Mouse (Mus musculus) lung, postnatal 25 days (tissue): ENCODE data around the gene Cbwd1.
A peak's percentile ranks its signal among the peaks of the same experiment; 100 is the strongest.

Source experiments
- DNase-seq: peaks from one replicate; pipeline ENCODE4 v3.0.0; 2022; ENCODE audit warnings: low spot score

Gene Cbwd1

GRCm38 (mm10) chr19:24961172-24961962, at the start of gene Cbwd1:
Gene Cbwd1 (minus strand): TSS chr19:24961610.
- peak; percentile 98 for DNase-seq

DNA sequence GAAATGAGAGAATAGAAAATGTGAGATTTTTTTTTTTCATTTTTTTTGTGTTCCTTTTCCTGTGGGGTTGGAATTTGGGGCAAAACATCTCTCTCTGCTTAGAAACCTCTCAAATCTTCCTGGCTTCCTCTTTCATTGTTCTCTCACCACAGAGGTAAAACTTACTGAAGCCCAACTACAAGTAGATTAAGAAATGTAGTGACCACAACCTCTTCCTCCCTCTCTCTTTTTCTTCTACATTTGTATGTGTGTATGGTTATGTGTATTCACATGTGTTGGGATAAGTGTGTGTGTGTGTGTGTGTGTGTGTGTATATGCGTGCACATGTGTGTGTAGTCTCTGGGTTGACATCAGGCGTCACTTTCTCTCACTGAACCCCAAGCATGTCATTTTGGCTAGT, 47.1 kb upstream of the Cbwd1 start:
- no peak for DNase-seq

DNA sequence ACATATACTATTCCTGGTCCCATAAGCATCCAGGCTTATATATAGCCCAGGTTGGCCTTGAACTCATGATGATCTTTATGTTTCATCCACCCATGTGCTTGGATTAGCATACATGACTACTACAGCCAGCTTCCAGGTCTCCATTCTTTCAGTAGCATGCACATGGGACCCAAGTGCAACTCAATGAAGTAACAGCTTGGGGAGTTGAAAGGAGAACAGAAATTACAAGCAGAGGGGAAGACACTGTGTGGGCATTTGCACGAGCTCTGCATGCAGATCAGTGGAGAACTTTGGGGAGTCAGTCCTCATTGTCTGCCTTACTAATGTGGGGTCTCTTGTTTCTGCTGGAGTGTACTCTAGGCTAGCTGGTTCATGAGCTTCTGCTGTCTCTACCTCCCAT, 45.3 kb upstream of the Cbwd1 start:
- no peak for DNase-seq

GRCm38 (mm10) chr19:25003810-25004209, 42.4 kb upstream of the Cbwd1 start:
- no peak for DNase-seq

GRCm38 (mm10) chr19:25002828-25003227, 41.4 kb upstream of the Cbwd1 start:
- no peak for DNase-seq

DNA sequence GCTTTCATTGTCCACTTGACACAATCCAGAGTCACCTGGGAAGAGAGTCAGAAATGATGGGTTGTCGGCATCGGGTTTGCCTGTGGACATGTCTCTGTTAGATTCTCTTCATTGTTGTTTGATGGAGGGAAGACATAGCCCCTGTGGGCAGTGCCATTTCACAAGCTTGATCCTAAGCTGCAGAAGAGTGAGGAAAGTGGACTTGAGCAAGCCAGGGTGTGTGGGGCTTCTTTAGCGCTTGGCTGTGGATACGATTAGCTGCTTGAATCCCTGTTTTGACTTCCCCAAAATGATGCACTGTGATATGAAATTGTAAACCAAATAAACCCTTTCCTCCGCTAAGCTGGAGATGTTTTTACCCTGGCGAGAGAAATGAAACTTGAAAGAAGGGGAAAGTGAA, 40.6 kb upstream of the Cbwd1 start:
- no peak for DNase-seq

- no peak for DNase-seq
These were observed 38.7 kb upstream of the Cbwd1 start for GRCm38 (mm10) chr19:25000153-25000552.

GRCm38 (mm10) chr19:24999201-24999886, 37.9 kb upstream of the Cbwd1 start, which contains the start of gene Dock8:
Gene Dock8 (plus strand): TSS chr19:24999534.
- peak; percentile 84 for DNase-seq

DNA sequence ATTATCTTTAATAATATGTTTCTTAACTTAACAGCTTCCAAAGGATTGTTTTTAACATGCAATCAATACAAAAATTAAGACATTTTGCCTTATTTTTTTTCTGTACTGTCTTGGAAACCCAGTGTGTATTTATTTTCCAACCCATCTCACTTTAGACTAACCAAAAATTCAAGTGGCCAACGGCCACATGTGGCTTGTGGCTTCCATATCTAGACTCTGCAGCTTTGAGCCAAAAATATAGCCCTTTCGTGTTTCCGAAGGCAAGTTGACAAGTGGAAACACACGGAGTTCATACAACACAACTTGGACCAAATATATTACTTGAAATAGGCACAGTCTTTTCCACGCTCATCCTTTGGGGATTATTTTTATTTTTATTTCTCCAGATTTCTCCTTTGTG, 37.2 kb upstream of the Cbwd1 start:
- DNase-seq: no peak

GRCm38 (mm10) chr19:24996815-24997704, 35.6 kb upstream of the Cbwd1 start:
- peak; percentile 45 for DNase-seq

GRCm38 (mm10) chr19:24994900-24995299, 33.5 kb upstream of the Cbwd1 start:
- DNase-seq: no peak

GRCm38 (mm10) chr19:24993526-24993925, 32.1 kb upstream of the Cbwd1 start:
- DNase-seq: no peak

DNA sequence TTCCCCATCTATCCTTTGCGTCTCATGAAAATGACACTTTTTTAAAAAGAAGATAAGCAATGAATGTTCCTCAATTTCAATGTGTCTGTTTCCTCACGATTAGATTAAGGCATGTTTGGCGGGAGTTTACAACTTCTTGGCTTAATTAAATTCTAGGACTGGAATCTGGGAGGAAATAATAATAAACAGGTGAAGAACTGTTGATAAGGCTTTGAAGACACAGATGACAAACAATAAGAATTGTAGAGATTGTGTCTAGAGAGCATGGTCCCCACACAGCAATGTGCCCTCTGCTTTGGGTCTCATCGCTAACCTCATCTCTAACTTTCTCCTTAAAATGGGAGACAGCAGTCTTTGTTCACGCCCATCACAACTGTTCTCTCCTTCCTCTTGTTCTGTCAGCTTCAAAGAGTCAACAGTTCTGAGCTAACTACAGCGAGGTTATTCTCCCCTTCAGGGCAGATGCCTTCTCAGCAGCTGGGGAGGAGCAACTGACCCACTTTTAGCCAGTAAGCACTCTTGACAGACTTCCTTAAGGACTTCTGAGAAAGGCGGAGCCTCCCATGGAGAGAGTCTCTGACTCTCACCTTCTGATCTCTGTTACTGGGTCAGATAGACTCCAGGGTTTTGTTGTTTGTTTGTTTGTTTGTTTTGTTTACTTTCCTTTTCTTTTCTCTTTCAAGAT, 28.9 kb upstream of the Cbwd1 start:
- no peak for DNase-seq

DNA sequence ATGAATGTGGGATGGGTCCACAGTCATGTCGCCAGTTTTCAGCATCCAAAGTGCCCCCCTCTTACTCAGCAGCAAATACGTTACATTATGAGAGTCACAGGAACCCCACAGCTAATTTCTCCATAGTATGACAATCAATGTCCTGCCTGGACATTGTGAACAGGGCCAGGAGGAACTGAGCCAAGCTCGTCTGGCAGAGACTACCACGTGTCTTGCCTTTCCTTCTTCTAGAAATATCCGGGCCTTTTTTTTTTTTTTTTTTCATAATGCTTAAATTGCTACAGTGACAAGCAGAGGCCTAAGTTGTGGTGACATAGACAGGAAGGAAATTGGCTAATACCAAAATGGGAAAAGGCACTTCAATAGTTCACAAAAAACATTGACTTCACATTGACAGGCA, 27.4 kb upstream of the Cbwd1 start:
- no peak for DNase-seq

DNA sequence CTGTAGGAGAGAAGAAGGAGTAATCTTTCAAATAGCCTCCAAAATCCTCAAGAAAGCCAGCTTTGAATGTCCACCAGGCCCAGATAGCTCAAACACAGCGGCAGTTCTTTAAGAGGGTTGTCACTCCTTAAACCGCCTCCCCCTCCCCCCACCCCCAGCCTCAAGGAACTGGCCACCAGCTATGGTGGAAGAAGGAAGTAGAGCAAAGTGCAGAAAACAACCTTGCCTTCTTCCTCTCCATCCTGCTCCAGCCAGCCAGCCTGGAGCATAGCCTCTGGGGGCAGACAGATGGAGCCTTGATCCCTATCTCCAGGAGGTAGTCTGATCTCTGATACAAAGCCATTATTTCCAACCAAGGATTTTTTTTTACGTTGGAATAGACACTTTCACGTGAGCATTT, 25.9 kb upstream of the Cbwd1 start:
- no peak for DNase-seq

GRCm38 (mm10) chr19:24985045-24985444, 23.6 kb upstream of the Cbwd1 start:
- DNase-seq: no peak

GRCm38 (mm10) chr19:24983857-24984498, 22.6 kb upstream of the Cbwd1 start:
- no peak for DNase-seq

GRCm38 (mm10) chr19:24983050-24983449, 21.6 kb upstream of the Cbwd1 start:
- DNase-seq: no peak

- peak; percentile 82 for DNase-seq
These were observed 19.9 kb upstream of the Cbwd1 start for GRCm38 (mm10) chr19:24981294-24981693.

DNA sequence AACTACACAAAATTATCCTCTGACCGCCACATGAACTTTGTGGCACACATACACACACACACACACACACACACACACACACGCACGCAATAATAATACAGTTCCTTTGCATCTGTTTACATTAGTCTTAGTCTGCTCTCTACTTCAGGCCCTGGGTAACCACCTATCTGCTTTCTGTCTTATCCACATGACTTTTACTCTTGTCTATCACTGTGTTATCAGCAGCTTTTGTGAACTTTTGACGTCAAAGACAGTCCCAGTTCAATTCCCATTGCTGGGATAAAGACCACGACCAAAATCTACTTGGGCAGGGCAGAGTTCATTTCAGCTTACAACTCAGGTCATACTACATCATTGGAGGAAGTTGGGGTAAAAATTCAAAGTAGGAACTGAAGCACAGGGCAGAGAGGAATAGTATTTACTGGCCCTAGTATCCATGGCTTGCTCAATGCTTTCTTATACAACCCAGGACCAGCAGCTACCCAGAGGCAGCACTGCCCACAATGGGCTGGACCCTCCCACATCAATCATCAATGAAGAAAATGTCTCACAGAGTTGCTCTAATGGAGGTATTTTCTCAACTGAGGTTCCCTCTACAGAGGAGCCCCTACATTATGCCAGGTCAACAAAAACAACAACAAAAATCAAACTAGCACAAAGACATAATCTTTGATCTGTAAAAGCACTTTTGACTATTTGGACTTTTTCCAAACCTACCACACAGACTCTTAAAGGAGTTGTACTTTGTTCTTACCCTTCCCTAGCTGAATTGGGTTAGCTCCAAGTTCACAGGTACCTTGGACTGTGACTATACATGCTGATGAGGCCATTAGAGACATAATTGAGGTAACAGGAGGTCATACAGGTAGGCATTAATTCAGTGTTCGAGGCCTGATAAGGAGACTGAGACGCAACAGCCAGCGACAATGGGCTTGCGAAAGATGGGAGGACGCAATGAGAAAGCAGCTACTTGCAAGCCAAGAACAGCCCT, 17.7 kb upstream of the Cbwd1 start:
- DNase-seq: no peak
